Mouse (Mus musculus) right cerebral cortex, postnatal 4 days (tissue): Measurements from ENCODE around the gene Sfr1.

Source experiments
- DNase-seq: peaks from one replicate; pipeline ENCODE4 v3.0.0-alpha.2; 2022

Gene Sfr1

DNA sequence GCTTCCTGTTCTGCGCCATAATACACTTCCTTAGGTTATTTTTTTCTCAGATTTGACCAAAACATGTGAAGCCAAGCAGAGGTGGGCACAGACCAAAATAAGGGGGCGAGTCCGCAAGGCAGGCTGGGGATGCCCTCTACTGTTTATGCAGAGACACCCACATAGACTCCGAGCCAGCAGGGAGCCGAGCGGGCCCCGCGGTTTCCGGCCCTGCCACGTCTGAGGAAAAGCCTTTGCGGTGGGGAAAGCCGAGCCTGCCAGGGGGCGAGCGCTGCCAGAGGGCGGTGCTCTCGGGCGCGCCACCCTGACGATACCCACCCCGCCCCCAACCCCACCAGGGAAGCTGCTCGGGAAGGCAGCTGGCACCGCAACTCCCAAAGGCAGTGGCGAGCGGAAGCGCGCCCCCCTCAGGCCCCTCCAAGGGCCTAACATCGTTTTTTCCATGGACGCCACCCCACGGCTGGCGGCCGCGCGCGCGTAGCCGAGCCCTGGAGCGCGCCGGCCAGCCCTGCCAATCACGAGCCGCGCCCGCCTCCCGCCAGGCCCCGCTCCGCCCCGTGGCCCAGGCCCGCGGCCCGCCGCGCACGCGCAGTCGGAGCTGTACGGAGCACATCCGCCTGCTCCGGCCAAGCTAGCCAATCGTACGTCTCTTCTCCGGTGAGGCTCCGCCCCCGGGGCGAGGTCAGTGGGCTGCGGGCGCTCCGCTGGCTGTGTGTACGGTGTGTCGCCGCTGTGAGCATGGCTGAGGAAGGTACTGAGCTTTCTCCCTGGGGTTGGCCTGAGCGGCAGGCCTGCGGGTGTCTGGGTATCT lies at the start of gene Sfr1:
Gene Sfr1 (plus strand): TSS at position 612 of the 811 bp plus-strand sequence.
- DNase-seq = peak; percentile 99

DNA sequence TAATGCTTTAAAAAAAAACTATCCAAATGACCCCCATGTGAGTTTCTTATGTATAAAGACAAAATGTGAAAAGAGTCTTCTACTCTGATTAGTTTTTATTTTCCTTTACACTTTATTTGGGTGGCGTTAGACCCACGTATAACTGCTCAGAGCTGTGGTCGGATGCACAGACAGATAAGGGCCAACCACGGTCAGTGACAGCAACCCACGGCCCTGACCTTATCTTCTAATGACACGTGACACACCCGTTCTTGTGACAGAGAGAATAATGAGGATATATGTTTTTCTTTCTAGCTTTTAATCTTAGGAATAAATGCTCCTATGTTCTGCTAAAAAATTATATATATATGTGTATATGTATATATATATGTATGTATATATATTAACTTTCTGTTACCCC lies 41.9 kb upstream of the Sfr1 start:
- no peak for DNase-seq

DNA sequence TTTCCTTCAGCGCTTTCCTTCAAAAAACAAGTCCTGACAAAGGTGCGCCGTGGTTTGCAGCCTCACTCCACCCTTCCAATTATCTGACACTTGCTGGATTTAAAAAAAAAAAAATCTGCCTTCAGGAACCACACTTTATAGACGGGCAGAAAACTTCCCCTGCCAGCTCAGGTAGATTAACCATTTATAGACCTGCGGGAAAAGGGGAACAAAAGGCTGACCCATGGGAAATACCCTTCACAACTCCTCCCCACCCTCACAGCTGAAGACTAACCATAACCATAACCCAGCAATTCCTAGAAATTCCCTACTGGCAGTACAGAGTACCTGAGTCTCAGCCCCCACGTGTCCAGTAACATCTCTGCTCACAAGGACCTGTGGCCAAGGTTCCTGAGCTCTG lies 39.5 kb upstream of the Sfr1 start, which contains the start of gene Col17a1:
Gene Col17a1 (minus strand): TSS at position 101 of the 400 bp plus-strand sequence.
- DNase-seq = no peak

DNA sequence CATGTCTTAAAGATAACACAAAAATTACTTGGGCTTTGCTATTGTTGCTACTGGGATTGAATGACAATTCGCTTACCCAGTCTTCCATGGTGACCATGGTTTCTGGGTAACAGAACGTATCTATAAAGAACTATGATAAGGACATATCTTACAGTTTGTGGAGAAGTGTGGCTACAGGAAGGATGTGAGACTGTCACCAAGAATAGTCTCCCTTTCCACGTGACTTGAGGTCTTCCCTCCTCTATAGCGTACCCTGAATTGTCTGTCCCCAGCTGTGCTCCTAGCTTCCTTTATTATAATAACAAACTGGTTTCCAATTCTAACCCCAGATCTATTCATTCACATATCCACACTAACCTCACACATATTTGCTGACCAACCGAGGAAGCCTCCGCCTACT lies 35.8 kb upstream of the Sfr1 start:
- DNase-seq = no peak

DNA sequence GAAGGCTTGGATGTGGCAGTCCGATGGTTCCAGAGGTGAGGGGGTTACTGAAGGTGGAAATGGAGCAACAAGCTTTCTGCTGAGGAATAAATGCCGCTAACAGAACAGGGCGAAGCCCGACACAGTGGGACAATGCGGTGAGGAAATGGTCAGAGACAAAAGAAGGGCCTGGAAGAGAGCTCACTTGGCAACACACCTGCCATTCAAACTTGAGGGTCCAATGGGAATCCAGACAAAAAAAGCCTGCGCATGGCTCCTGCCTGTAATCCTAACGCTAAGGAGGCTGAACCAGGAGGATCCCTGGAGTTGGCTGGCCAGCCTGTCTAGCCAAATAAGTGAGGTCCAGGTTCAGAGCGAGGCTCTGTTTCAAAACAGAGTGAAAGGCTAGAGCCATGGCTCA lies 35.1 kb upstream of the Sfr1 start:
- no peak for DNase-seq

DNA sequence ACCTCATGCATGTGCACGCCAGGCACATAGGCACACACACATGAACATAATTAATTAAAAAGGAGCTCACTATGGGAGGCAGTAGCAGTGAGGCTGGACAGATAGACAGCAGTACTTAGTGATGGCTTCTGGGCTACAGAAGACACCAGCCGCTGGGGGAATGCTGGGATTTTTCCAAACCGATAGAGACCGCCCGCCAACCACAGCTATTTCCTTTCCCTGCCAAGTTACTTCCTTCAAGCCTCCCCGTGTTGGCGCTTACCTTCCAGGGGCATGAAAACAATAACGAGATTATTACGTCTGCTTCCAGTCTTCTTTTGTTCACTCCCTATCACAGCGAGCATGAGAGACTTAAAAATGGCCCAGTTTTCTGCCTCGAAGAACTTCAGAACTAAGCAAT lies 34.4 kb upstream of the Sfr1 start:
- DNase-seq = no peak

DNA sequence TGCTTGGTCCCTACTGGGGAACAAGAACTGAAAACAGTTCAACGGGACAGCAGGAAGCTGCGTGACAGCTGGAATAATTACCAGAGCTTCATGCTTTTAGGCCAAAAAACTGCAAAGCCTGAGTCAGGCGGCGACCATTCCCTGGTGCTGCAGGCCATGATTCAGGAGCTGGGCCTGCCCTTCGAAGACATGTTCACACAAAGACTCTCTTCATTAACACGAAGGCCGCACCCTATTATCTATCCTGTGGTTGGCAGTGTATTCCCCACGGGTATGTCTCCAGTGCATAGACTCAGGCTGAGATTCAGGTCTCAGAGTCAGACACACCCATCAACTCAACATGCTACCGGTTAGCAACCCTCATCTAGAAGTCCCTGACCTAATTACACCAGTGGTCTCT lies 33.2 kb upstream of the Sfr1 start:
- DNase-seq = no peak

DNA sequence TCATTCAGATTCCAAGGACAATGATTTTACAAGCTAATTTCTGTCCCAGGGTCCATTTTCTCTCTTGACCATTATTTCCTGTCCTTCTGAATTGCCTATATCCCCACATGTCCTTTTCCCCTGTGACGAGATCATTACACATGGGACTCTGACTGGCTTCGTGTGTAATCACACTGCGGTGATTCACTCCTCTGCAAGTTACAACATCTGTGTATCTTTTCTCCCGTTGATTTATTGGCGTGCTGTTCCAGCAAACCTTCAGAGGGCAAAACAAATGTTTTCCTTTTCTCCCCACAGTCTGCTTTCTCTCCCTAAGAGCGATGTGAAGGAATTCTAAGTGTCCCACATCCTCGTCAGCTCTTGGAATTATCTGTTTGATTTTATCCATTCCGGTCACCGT lies 31.7 kb upstream of the Sfr1 start:
- DNase-seq = no peak

DNA sequence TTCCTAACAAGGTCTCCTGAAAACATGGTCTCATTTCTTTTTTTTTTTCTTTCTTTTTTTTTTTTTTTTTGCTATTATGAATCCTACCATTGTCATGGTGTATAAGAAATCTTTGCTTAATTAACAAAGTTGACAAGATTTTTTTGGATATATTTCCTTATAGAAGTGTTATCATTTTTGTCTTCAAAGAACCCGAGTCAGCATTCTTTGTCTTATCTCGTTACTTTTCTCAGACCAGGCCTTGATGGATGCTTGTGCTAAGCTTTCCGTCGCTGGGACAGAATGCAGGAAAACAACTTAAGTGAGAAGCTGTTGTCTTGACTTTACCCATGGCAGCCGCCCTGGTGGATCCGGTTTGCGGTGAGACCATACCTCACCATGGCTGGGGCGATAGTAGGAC lies 31.0 kb upstream of the Sfr1 start:
- no peak for DNase-seq

DNA sequence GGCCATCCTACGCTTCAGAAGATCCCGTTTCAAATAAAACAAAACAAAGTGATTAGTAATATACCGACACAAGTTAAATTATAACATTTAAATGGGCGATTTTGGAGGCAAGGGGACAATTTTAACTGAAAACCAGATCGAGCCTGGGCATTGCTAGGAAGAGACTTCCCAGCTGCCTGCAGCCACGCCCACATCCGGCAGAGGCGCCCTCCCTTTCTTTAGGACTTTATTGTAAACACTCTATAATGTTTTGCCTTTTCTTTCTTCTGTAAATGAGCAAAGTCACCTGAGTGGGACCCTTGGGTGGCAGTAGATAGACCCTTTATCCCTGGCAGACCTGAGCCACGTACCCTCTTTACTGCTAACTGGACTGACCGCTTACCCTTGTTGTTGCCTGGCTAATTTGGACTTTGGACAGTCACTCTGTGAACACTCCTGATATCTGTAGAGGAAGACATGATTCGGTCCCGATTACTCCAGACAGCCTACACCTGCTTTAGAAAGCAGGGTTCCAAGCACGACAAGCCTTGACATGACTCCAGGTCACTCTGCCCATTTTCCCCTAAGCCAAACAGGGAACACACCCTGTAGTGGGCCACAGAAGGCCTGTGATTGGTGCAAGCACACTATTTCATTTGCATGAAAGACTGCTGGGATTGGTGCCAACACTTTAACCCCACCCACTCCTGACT lies 26.3 kb upstream of the Sfr1 start:
- DNase-seq = no peak

DNA sequence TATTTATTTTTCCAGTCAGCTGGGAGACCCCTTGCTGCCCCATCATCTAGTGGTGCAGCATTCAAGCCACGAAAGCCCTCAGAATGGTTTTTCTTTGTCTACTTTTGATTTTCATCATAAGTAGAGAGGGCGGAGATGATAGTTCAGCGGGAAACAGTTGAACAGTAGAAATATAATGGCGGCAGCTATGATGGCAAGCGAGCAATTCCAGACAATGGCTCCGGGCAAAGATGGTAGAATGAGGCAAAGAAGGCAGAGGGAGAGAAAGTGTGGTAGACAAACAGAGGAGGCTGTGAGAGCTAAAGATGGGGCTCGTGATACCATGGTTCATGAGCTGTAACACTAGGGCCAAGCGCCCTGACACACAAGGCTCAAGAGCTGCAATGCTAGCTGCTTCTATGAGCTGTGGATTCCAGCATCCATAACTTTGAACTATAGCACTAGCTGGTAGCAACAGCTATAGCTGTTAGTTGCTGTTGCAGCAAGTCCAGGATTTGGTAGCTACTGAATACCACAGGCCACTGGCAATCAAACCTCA lies 25.6 kb upstream of the Sfr1 start:
- no peak for DNase-seq

DNA sequence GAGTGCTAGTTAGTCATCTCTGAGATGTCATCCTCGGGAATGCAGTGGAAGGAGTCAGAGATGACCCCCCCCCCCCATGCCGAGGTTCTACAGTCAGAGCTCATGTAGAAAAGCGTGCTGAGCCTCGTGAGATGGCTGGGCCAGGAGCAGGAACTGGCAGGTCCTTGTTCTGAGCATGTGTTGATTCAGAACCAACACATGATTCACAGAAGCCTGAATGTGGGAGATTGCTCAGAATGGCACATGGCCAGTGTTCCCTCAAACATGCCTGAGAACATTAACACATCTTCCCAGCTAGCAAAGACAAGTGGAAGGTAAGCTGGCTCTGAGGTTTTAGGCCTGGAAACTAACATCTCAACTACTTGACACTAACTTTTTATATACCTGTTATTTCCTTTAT lies 21.1 kb upstream of the Sfr1 start:
- no peak for DNase-seq

DNA sequence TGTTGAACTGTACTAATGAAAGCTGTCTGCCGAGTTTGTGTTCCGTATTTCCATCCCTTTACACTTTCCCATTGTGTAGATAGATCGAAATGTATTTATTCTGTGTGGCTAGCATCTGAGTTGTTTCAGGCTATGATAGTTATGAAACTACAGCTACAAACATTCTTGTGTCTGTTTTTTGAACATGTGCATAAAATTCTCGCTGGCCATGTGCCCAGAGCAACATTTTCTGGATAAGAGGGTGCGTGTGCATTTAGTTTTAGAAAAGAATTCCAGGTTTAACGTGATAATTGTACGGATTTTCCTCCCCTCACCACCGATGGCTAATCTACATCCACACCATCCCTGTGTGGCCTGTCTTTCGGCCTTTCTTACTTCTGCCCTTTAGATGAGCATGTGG lies 18.0 kb upstream of the Sfr1 start:
- peak; percentile 24 for DNase-seq

DNA sequence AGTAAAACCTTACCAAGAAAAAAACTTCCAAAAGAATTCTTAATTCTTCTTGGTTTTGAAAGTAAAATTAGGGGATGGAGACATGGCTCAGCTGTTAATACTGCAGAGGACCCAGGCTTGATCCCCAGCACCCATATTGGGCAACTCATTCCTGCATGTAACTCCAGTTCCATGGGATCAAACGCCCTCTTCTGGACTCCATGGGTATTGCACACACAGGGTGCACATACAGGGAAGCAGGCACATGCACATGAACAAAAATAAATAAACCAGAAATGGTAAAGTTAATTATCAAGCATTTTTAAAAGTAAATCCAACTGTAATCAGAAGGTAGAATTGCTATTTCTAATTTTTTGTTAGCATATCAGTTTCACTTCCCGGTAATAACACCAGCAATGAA lies 15.3 kb upstream of the Sfr1 start:
- DNase-seq = no peak

DNA sequence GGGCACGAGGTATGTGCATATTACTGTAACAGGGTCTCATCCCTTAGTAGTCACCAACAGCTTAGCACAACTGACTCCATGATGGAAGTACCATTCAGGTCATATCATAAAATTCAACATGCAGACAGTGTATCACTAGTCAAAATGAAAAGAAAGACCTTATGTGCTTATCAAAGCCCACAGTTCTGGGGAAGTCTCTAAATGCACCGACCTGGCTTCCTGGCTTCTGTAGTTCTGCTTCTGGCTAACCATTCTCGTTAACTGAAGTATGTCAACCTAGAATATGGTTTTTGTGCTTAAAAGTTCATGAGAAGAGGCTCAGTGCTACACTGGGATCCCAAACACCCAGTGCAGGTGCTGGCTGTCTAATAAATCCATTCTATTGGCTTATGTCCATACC lies 12.3 kb upstream of the Sfr1 start:
- DNase-seq = no peak

DNA sequence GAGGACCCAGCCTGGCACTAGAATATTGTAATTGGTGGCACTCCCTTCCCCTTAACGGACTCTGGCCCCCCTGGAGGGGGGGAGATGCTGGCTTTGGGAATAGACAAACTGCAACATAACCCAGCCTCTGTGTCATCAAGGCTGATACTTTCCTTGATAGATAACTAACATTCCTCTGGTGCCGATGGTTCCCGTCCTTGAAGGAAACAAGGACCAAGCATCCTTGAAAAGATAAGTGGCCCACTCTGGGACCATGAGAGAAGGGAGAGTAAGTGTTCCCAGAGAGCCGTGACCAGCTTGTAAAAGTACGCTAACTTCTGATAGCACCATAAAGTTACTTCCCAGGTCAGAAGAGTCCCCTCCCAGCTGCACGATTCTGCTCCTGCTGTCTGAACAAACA lies 9.0 kb upstream of the Sfr1 start:
- no peak for DNase-seq

DNA sequence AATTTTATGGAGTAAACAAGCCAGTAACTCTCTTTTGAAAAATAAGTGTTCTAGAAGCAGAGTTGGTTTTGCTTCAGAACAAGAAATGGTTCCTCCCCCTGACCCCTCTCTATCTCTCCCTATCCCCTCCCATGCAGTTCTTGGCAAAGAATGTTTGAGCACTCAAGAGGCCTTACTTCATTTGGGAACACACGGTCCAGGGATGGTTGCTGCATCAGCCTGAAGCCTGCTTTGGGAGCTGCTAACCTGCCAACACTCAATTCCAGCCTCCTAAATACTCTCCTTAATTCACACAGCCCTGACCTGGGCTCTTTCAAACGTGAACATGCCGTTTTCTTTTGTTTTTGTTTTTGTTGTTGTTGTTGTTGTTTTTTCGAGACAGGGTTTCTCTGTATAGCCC lies 6.6 kb upstream of the Sfr1 start:
- no peak for DNase-seq

DNA sequence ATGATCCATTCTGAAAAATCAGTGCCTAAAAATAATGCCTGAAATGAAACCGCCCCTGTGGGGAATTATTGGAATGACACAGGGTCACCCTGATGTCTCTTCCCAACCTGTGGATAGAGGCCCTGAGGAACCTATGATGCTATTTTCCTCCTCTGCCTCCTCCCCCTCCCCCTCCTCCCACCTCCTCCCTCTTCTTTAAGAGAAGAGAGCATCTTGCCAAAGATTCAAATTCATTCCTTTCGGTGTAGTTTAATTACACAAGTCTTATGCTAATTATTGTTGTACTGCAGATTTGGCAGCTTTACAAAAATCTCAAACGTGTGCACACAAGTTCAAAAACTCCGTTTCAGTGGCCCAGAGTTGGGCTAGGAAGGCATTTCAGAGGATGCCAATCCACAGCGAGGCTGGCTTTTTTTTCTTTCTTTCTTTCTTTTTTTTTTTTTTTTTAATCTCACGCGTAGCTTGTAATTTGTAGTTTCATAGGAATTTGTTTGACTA lies 5.8 kb upstream of the Sfr1 start:
- no peak for DNase-seq

DNA sequence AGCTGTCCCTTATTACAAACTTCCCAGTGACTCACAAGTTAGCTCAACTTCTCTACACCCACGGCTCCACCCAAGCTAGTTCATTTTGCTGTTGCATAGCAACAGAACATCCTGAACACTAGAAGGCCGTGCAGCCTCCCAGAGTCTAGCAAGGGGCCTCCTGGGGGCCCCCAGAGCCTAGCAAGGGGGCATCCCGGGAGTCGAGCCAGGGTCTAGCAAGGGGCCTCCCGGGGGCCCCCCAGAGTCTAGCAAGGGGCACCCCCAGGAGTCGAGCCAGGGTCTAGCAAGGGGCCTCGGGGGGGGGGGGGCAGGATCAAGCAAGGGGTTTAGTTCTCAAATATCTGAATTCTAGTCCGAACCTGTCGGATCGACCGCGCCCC lies 801 bp upstream of the Sfr1 start:
- DNase-seq = peak; percentile 55

DNA sequence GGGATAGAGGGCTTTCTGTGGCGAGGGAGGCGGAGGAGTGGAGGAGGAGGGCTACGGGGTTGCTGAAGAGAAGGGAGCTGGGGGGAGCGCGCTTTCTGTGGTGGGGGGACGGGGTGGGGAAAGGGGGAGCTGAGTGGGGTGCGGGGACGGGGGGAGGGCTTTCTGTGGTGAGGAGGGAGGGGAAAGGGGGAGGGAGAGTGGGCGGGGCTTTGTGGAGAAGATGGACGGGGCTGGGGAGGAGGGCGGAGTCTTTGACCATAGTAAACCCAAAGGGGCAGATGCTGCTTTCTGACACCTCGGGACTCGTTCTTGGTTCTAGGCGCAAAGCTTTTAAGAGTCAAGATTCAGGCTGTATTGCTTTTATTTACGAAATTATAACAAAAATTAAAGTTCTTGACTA lies 449 bp downstream of the Sfr1 start:
- peak; percentile 77 for DNase-seq

DNA sequence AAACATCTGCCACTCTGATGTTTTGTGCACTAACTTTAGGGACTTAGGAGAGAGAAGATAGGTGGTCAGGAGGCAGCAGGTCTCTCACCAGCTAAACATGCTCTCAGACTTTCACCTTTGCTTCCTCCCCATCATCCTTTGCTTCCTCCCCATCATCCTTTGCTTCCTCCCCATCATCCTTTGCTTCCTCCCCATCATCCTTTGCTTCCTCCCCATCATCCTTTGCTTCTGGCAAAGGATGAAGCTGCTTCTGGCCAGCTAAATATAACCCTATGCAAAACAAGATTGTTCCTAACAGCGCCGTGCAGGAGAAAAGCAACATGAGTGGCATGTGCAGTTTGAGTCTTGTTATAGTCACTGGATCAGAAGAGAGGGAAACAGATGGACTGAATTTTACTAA lies 15.6 kb downstream of the Sfr1 start:
- no peak for DNase-seq

DNA sequence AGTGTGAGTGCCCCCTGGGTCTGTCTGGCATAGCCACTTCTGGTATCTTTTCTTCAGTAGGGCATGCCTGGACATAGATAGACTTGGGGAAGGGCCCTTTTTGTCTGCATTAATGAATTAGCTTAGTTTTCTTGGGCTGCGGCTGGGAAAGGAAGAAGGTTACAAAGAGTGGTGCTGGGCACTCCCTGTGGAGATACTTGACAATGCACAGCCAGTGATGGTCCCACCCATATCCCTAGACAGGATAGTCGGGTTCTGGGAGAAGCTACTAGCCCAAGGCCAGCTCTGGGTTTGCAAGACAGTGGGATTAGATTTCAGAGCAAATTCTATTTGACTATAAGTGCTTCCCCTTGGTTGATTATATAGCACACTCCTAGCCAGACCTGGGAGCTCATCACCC lies 17.5 kb downstream of the Sfr1 start:
- no peak for DNase-seq

DNA sequence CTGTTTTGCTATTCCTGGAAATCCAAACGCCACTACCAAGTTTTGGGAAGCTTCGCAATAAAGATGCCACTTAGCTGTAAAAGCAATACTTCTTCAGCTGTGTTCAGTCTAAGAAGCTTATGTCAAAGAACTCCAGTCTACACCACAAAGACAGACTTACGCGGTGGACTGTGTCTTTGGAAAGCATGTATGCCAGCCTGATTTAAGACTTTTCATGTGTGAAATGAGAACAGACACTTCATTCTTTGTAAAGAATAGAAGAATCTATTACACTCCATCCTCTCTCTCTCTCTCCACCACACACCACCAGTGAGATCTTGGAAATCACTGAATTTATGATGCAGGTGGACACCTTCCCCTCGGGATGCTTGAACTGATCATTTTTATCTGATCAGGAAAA lies 18.9 kb downstream of the Sfr1 start:
- DNase-seq = no peak

DNA sequence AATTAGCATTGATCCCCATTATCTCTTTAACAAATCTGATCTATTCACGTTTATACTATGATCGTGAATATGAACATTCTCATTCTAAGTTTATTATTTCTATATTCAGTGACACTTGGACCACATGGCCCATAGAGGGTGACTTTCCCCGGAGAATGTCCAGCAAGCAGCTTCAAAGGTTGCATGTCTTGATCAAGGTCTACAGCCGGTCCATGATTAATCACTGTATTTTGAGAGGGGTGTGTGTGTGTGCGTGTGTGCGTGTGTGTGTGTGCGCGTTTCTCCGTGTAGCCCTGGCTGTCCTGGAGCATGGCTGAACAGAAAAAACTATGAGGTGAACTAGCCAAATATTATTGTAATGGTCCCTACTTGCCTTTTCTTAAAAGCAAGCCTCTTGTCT lies 21.0 kb downstream of the Sfr1 start:
- no peak for DNase-seq
